ENCODE assay signal across 8 mouse cellular contexts in the genomic region with DNA sequence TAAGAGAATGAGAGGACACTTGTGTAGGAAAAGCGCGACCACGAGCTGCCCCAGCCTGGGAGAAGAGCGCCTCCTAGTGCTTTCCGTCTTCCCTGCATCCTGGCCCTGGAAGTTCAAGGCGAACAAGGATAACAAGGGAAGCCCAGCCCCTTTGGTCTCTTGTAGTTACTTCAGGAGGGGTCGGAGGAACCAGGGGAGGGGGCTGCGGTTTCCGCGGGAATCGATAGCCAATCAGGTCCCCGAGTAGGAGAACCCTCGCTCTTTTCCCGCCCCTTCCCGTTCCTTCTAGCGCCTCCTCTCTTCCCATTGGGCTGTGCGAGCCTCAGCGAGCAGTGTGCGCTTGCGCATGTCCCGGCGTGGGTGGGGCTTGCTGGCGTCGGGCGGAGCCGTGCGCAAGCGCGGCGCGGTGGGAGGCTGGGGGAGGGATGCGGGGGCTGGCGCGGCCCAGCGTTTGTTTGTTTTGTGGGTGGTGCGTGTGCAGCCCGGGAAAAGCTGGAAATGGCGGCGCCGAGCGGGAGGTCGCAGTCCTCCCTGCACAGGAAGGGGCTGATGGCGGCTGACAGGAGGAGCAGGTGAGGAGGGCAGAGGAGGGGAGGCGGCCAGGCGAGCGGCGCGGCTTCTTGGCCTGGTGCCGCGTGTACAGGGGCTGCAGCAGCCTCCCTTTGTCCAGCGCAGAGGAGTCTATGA. TPM values are rescaled to one million over a fixed set of nuclear protein-coding genes. Genes with fewer than 3 reads are reported as not detected.
DNase-seq lines count a peak whose midpoint lies in the region; ATAC-seq and TF ChIP-seq lines count a peak whose summit lies in the region.

A gene (plus strand): TSS at position 360 of the 687 bp plus-strand sequence.

- DNase-seq in ZHBTc4 (ENCODE audit: low read depth, low spot score): peak; percentile 99
- peak; percentile 99 for DNase-seq in gastrocnemius, adult 2 months
- peak; percentile 99 for DNase-seq in hindbrain, postnatal 0 days (ENCODE audit: low spot score)
- peak; percentile 97 to 98 for DNase-seq in left cerebral cortex, adult 2 months (ENCODE audit: extremely low spot score in 1 of 2, low spot score in 2 of 2)
- peak; percentile 98 for DNase-seq in right cerebral cortex, adult 2 months (ENCODE audit: low spot score in 2 of 2)
- DNase-seq in urinary bladder, postnatal 14 days (ENCODE audit: low spot score): peak; percentile 99

- WGBS in hindbrain, postnatal 0 days: 1% methylated on average over 45 of the region's 51 CpGs

- intact Hi-C loops in gastrocnemius, adult 2 months (cut with DNase I): loop anchor here (1.0 to 10.0 kb wide), 3 partner anchors 16 to 380 kb away; a partner anchor contains a TSS
- intact Hi-C loops in left cerebral cortex, adult 2 months (cut with DNase I): loop anchor here (1.0 to 5.0 kb wide), 4 partner anchors 35 to 660 kb away; a partner anchor contains a TSS

- H3K36me3 ChIP-seq in hindbrain, postnatal 0 days (ENCODE audit: insufficient read depth, low read length): peaks cover 13% of the 10 kb centered on the region

- peak within 1 kb of the TSS; percentile 88 for H3K9ac ChIP-seq in hindbrain, postnatal 0 days (replicated peaks; ENCODE audit: low read length)

- peak; percentile 99 for TF ChIP-seq CTCF in gastrocnemius, adult 2 months (IDR thresholded peaks at IDR 0.05)
- peak; percentile 97 for TF ChIP-seq CTCF in hindbrain, postnatal 0 days (IDR thresholded peaks at IDR 0.05; ENCODE audit: low read depth)
- peak; percentile 99 for TF ChIP-seq CTCF in left cerebral cortex, adult 2 months (IDR thresholded peaks at IDR 0.05)

- peak within 1 kb of the TSS; percentile 77 for H3K4me3 ChIP-seq in gastrocnemius, adult 2 months
- peak within 1 kb of the TSS; percentile 93 for H3K4me3 ChIP-seq in hindbrain, postnatal 0 days (ENCODE audit: low read length)
- H3K4me3 ChIP-seq in left cerebral cortex, adult 2 months: peak within 1 kb of the TSS; percentile 98

- H3K27me3 ChIP-seq in hindbrain, postnatal 0 days (ENCODE audit: insufficient read depth, low read length): no peaks in the 10 kb centered on the region

- peak within 1 kb of the TSS; percentile 91 for H3K4me2 ChIP-seq in hindbrain, postnatal 0 days (ENCODE audit: low read depth, low read length)

- no peaks in the 10 kb centered on the region for H3K4me1 ChIP-seq in hindbrain, postnatal 0 days (ENCODE audit: insufficient read depth, low read length)

- H3K9me3 ChIP-seq in hindbrain, postnatal 0 days (ENCODE audit: low read length): no peaks in the 10 kb centered on the region

- ATAC-seq in common myeloid progenitor, adult 5-6 weeks (replicated peaks; ENCODE audit: low read depth, poor library complexity, severe bottlenecking): peak; percentile 91
- peak; percentile 100 for ATAC-seq in hindbrain, postnatal 0 days
- peak; percentile 90 for ATAC-seq in megakaryocyte, adult 5-6 weeks (ENCODE audit: poor library complexity, severe bottlenecking)

- peak within 1 kb of the TSS; percentile 97 for H3K27ac ChIP-seq in gastrocnemius, adult 2 months
- H3K27ac ChIP-seq in hindbrain, postnatal 0 days: peak within 1 kb of the TSS; percentile 90
- H3K27ac ChIP-seq in left cerebral cortex, adult 2 months: peak within 1 kb of the TSS; percentile 93

RNA-seq across cellular contexts. Expression of the gene that starts here (rescaled TPM):
- total RNA-seq in common myeloid progenitor, adult 5-6 weeks (2017): 88.4 and 100 TPM in 2 replicates
- total RNA-seq in gastrocnemius, adult 2 months (2021): 1 to 10 TPM; 5.0 to 6.1 TPM
- 31.7 and 43.0 TPM in 2 replicates for total RNA-seq in hindbrain, postnatal 0 days (2014; rRNA removed)
- 20.3 and 22.2 TPM in 2 replicates for polyA plus RNA-seq in hindbrain, postnatal 0 days (2015; fragmentation: Nextera tagmentation; extraction: Ambion mirVana)
- total RNA-seq in left cerebral cortex, adult 2 months (2021): 10 to 100 TPM; 19.7 to 28.1 TPM
- total RNA-seq in megakaryocyte, adult 5-6 weeks (2015): 62.1 and 65.9 TPM in 2 replicates
- total RNA-seq in megakaryocyte, adult 5-6 weeks (2017): 49.2 and 53.5 TPM in 2 replicates

Comparison
In these comparisons a context has a peak if more than half of its experiments do, and no peak if none do; other contexts are left out.
1. Peak in every context shown above with its lines: DNase-seq, ATAC-seq, H3K4me3 ChIP-seq and H3K27ac ChIP-seq.